Mouse (Mus musculus) lung, embryonic 16.5 days (tissue): Measurements from ENCODE around the gene Rapgefl1. TPM values are rescaled to one million over a fixed set of nuclear protein-coding genes. Genes with fewer than 3 reads are reported as not detected.
A peak's percentile ranks its signal among the peaks of the same experiment; 100 is the strongest.

Source experiments
- ATAC-seq: fragments of 200-750 bp; cut with Nextera tagmentation; 2 replicates; pipeline ENCODE4 v1.8.0; 2017; ENCODE audit warnings: low read depth, mild to moderate bottlenecking, moderate library complexity
- H3K27ac ChIP-seq: fragments of 300-500 bp; sonication (generic); 2 replicates; pipeline ENCODE4 v1.5.1; 2014; ENCODE audit warnings: mild to moderate bottlenecking, control low read depth, low read length
- H3K27me3 ChIP-seq: fragments of 300-500 bp; sonication (generic); 2 replicates; pipeline ENCODE4 v1.6.1; 2014; ENCODE audit warnings: low read depth, low read length, mixed read lengths; ENCODE audit not compliant: control insufficient read depth, insufficient read depth
- H3K36me3 ChIP-seq: fragments of 300-500 bp; sonication (generic); 2 replicates; pipeline ENCODE4 v1.6.1; 2014; ENCODE audit warnings: low read length; ENCODE audit not compliant: control insufficient read depth, insufficient read depth
- H3K4me1 ChIP-seq: fragments of 300-500 bp; sonication (generic); replicated peaks from 2 replicates; pipeline ENCODE4 v1.6.1; 2014; ENCODE audit warnings: low read length, mixed read lengths; ENCODE audit not compliant: control insufficient read depth, insufficient read depth
- H3K4me2 ChIP-seq: fragments of 300-500 bp; sonication (generic); 2 replicates; pipeline ENCODE4 v1.6.1; 2014; ENCODE audit warnings: low read depth, low read length, control low read depth
- H3K4me3 ChIP-seq: fragments of 300-500 bp; sonication (generic); 2 replicates; pipeline ENCODE4 v1.5.1; 2014; ENCODE audit warnings: mild to moderate bottlenecking, low read length, control low read depth
- H3K9ac ChIP-seq: fragments of 300-500 bp; sonication (generic); 2 replicates; pipeline ENCODE4 v1.6.1; 2014; ENCODE audit warnings: low read length, control low read depth
- H3K9me3 ChIP-seq: fragments of 300-500 bp; sonication (generic); 2 replicates; pipeline ENCODE4 v1.6.1; 2016; ENCODE audit warnings: low read length; ENCODE audit not compliant: control insufficient read depth
- WGBS: fragments of 180-500 bp; shearing (Covaris S2); extraction: QIAGEN DNeasy Blood & Tissue Kit; methylation state at CpG from one replicate; pipeline ENCODE4 v1.1.7; 2014; 5-methylcytosine and 5-hydroxymethylcytosine counted together
- polyA plus RNA-seq: library from polyadenylated mRNA; unstranded; fragments of >200 nt; fragmentation: Nextera tagmentation; extraction: Ambion mirVana; gene quantifications from 2 replicates; pipeline ENCODE4 v1.2.1, GENCODE M21; 2015

Gene Rapgefl1
- polyA plus RNA-seq, 1 experiment from 2014 or later: 1.3 TPM

DNA sequence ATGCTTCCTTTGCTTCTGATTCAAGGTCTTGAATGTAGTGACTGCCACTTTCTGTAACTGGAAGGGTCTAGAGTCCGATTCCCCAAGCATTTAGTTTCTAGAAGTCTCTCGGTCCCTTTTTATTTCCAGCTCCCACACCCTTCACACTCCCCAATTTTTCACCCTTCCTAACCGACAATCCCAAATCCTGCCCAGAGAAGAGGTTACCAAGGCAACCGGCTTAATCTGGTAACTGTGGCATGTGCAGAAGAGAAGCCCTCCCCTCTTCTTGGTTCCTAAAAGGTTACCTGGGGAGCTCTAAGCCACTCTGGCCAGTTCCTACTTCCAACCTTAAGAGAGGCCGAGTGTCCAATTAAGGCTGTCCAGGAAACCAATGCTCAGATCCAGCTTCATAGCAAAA lies 1.3 kb upstream of the Rapgefl1 start:
- H3K9me3 ChIP-seq: no peaks in the 10 kb centered on the region
- no peak overlapping the region for H3K4me3 ChIP-seq
- ATAC-seq: no peak
- H3K36me3 ChIP-seq: peaks cover 31% of the 10 kb centered on the region
- H3K4me1 ChIP-seq: peaks cover 8% of the 10 kb centered on the region; the same call in 1 of the 2 replicates
- H3K27me3 ChIP-seq: peaks cover 8% of the 10 kb centered on the region; the same call in 1 of the 2 replicates
- WGBS: 45% methylated on average over 5 of the region's 5 CpGs
- H3K9ac ChIP-seq: no peak overlapping the region
- no peak overlapping the region for H3K27ac ChIP-seq
- no peak overlapping the region for H3K4me2 ChIP-seq

DNA sequence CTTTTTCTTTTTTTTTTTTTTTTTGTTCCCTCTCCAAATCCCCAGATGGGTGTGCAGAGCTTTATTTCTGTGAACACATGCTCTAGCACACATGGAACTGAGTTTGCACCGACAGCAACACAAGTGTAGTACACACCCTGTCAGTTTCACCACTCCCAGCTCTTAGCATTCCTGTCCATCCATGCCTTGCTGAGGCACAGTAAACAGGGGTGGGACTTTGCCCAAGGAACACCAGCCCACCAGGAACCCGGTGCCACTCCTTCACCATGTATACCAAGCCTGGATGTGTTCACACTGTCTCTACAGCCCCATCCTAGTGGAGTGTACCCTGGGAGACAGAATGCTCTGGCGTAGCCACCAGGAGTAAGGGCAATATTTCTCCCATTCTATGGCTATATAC lies 860 bp upstream of the Rapgefl1 start:
- Histone ChIP-seq H3K9me3 (no peaks in the 10 kb centered on the region), H3K36me3 (peaks cover 31% of the 10 kb centered on the region), H3K4me2 (no peak overlapping the region), H3K4me1 (peaks cover 8% of the 10 kb centered on the region; the same call in 1 of the 2 replicates), H3K27ac (no peak overlapping the region), H3K27me3 (peaks cover 8% of the 10 kb centered on the region; the same call in 1 of the 2 replicates), H3K9ac (no peak overlapping the region), H3K4me3 (no peak overlapping the region)
- no peak for ATAC-seq
- 39% methylated on average over 3 of the region's 3 CpGs for WGBS

DNA sequence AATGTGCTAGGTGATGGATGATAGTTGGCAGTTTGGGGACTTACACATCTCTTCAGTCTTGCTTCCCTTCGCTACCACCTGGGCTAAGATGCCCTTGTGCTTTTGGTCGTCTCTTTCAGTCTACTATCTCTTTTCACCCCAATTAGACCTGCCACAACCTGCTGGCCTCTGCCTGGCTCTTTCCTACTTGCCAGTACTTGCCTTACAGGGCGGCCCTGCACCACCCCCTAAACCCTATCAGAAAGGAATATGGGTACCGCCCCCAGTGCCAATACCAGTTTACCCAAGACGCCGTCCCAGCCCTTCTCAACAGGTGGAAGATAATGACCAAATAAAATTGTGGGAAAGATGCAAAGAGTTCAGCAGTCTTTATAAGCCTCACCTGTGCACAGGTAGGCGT lies 457 bp upstream of the Rapgefl1 start:
- H3K9ac ChIP-seq: no peak overlapping the region

DNA sequence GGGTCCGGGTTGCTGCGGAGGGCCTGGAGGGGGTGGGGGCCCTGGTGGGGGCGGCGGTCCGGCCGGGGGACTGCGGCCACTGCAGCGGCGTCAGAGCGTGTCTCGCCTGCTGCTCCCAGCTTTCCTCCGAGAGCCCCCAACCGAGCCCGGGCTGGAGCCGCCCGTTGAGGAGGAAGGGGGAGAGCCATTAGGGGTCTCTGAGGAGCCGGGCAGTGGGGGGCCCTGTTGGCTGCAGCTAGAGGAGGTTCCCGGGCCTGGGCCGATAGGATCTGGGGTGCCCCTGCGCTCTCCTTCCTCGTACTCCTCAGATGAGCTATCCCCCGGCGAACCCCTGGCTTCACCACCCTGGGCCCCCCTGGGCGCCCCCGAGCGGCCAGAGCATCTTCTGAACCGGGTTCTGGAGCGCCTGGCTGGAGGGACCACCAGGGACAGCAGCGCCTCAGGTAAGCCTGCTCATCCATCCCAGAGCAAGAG lies 683 bp downstream of the Rapgefl1 start:
- peaks cover 8% of the 10 kb centered on the region; the same call in 1 of the 2 replicates for H3K4me1 ChIP-seq
- ATAC-seq: peak; percentile 26
- H3K4me3 ChIP-seq: peak overlapping the region; percentile 70
- H3K36me3 ChIP-seq: peaks cover 18% of the 10 kb centered on the region
- peak overlapping the region; percentile 76 for H3K9ac ChIP-seq
- H3K27me3 ChIP-seq: peaks cover 8% of the 10 kb centered on the region; the same call in 1 of the 2 replicates
- peak overlapping the region; percentile 100 for H3K4me2 ChIP-seq
- no peak overlapping the region for H3K27ac ChIP-seq
- WGBS: 2% methylated on average over 26 of the region's 29 CpGs
- no peaks in the 10 kb centered on the region for H3K9me3 ChIP-seq

More for the DNA sequence above, 457 bp upstream of the Rapgefl1 start:
- Histone ChIP-seq H3K9me3 (no peaks in the 10 kb centered on the region), H3K27ac (no peak overlapping the region), H3K36me3 (peaks cover 29% of the 10 kb centered on the region), H3K4me1 (peaks cover 8% of the 10 kb centered on the region; the same call in 1 of the 2 replicates), H3K4me2 (peak overlapping the region; percentile 100), H3K4me3 (peak overlapping the region; percentile 70), H3K27me3 (peaks cover 8% of the 10 kb centered on the region; the same call in 1 of the 2 replicates)
- 30% methylated on average over 7 of the region's 7 CpGs for WGBS
- peak; percentile 15; the same call in 1 of the 2 replicates for ATAC-seq

DNA sequence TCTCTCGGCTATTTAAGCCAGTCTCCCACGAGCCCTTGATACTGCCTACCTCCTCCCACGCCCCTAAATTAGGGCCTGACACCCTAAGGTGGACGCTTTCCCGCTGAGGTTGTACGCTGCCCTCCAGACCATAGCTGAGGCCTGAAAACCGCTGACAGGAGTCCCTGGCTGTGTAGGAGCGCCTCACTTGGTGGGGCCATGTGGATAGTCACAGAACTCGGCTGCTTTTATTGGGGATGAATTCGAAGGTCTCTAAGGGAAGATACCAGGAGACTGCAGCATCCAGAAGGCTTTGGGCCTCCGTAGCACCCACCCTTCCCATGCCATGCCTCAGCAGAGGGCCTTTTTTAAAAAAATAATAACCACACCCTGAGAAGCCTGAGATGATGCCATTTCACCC lies 1.3 kb downstream of the Rapgefl1 start:
- WGBS: 60% methylated on average over 11 of the region's 11 CpGs
- no peak overlapping the region for H3K9ac ChIP-seq

DNA sequence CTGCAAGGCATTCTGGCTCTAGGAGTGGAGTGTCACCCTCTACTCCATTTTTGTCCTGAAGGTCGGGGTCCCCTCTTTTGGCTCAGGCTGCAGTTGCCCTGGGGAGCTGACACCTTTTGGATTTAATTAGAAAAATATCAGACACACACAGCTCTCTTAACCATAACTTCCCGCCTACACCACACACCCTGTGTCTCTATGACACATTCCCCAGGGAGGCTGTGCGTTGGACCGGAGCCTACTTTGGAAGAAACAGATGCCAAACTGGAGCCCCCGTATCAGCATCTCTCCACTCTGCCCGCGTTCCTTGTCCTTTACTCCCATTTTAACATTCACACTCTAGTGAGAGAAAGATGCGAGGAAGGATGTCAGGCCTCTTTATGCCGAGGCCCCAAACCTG lies 1.9 kb downstream of the Rapgefl1 start:
- no peaks in the 10 kb centered on the region for H3K9me3 ChIP-seq
- H3K4me1 ChIP-seq: peaks cover 8% of the 10 kb centered on the region; the same call in 1 of the 2 replicates
- H3K9ac ChIP-seq: no peak overlapping the region
- H3K4me2 ChIP-seq: no peak overlapping the region
- peaks cover 5% of the 10 kb centered on the region for H3K36me3 ChIP-seq
- 62% methylated on average over 9 of the region's 9 CpGs for WGBS
- no peak overlapping the region for H3K27ac ChIP-seq
- ATAC-seq: no peak
- H3K4me3 ChIP-seq: no peak overlapping the region
- peaks cover 8% of the 10 kb centered on the region; the same call in 1 of the 2 replicates for H3K27me3 ChIP-seq

More for the DNA sequence above, 1.3 kb downstream of the Rapgefl1 start:
- Histone ChIP-seq H3K9me3 (no peaks in the 10 kb centered on the region), H3K36me3 (peaks cover 11% of the 10 kb centered on the region), H3K4me2 (no peak overlapping the region), H3K4me3 (no peak overlapping the region), H3K27me3 (peaks cover 8% of the 10 kb centered on the region; the same call in 1 of the 2 replicates), H3K4me1 (peaks cover 8% of the 10 kb centered on the region; the same call in 1 of the 2 replicates), H3K27ac (no peak overlapping the region)
- ATAC-seq: no peak

DNA sequence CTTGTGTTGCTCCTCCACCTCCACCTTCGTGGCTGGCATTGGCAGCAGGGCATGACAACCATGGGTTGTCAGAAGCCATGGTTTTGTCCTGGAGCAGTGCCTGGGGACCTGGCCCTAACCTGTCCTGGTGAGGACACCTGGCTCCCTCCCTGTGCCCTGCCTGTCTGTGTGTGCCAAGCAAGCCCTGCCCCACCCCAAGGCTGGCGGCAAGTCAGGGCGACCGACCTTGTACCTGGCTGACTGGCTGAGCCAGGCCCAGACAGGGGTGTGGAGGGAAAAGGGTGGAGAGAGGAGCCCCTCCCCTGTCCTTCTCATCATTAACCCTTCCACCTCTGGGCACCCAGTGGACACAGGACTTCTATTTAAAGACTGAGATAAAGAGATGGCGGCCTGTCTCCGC lies 2.8 kb downstream of the Rapgefl1 start:
- H3K9ac ChIP-seq: no peak overlapping the region; the same call in 1 of the 2 replicates
- WGBS: 42% methylated on average over 6 of the region's 6 CpGs
- no peak overlapping the region for H3K4me2 ChIP-seq
- peaks cover 8% of the 10 kb centered on the region; the same call in 1 of the 2 replicates for H3K27me3 ChIP-seq
- H3K4me1 ChIP-seq: peaks cover 8% of the 10 kb centered on the region; the same call in 1 of the 2 replicates
- H3K36me3 ChIP-seq: no peaks in the 10 kb centered on the region; the same call in 1 of the 2 replicates
- H3K9me3 ChIP-seq: no peaks in the 10 kb centered on the region
- H3K4me3 ChIP-seq: no peak overlapping the region
- no peak for ATAC-seq
- no peak overlapping the region for H3K27ac ChIP-seq

DNA sequence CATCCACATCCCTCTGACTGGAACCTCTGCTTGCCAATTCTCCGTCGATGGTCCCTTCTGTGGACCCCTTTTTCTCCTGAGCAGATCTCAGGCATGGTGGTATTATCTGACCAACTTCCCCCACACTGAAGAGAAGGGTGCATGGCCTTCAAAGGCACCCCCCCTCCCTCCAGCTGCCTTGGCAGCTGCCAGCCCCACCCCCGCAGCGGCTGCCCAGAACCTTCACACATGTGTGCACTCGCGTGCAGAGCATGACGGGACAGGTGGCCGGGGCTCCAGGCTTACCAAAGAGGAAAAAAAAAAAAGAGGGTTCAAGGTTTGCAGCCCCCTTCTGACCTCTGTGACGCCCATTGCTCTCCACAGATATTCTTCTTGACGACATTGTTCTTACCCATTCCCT lies 3.3 kb downstream of the Rapgefl1 start:
- ATAC-seq: no peak
- 58% methylated on average over 10 of the region's 10 CpGs for WGBS
- Histone ChIP-seq H3K4me3 (no peak overlapping the region), H3K4me1 (peaks cover 8% of the 10 kb centered on the region; the same call in 1 of the 2 replicates), H3K9ac (no peak overlapping the region), H3K36me3 (no peaks in the 10 kb centered on the region), H3K27me3 (peaks cover 8% of the 10 kb centered on the region; the same call in 1 of the 2 replicates), H3K4me2 (no peak overlapping the region), H3K9me3 (no peaks in the 10 kb centered on the region), H3K27ac (no peak overlapping the region)

DNA sequence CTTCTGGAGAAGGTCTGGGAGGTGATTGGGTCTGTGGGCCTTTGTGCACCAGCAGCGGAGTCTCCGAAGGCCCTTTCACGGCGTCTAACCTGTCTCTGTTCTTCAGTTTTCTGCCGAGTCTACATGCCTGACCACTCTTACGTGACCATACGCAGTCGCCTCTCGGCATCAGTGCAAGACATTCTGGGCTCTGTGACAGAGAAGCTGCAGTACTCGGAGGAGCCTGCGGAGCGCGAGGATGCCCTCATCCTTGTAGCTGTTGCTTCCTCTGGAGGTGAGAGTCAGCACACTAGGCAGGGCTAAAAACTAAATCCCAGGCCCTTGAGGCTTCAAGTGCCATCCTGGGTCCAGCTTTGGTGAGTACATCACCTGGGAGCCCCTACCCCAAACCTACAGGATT lies 9.4 kb downstream of the Rapgefl1 start:
- H3K4me3 ChIP-seq: no peak overlapping the region
- no peak overlapping the region for H3K27ac ChIP-seq
- ATAC-seq: no peak
- H3K4me2 ChIP-seq: no peak overlapping the region
- H3K4me1 ChIP-seq: peaks cover 16% of the 10 kb centered on the region
- no peaks in the 10 kb centered on the region for H3K27me3 ChIP-seq
- no peak overlapping the region for H3K9ac ChIP-seq
- 47% methylated on average over 13 of the region's 13 CpGs for WGBS
- H3K36me3 ChIP-seq: no peaks in the 10 kb centered on the region
- no peaks in the 10 kb centered on the region for H3K9me3 ChIP-seq
